Mouse (Mus musculus): Measurements from ENCODE around the gene Kctd7.

Gene Kctd7

GRCm38 (mm10) chr5:130143977-130144333 lies 706 bp upstream of the Kctd7 start:
- peak; percentile 77 for DNase-seq (ENCODE audit: low spot score)

GRCm38 (mm10) chr5:130145961-130146360 lies 1.3 kb downstream of the Kctd7 start:
- DNase-seq (ENCODE audit: low spot score), result no peak

GRCm38 (mm10) chr5:130149726-130150310 lies 5.2 kb downstream of the Kctd7 start:
- no peak for DNase-seq (ENCODE audit: low spot score)

- no peak for DNase-seq (ENCODE audit: low spot score)
These were observed 9.6 kb downstream of the Kctd7 start for GRCm38 (mm10) chr5:130154286-130154685.

- DNase-seq (ENCODE audit: low spot score), result no peak
These were observed 13.9 kb downstream of the Kctd7 start for GRCm38 (mm10) chr5:130158545-130158944.

- DNase-seq (ENCODE audit: low spot score), result no peak
These were observed 15.1 kb downstream of the Kctd7 start for GRCm38 (mm10) chr5:130159761-130160201.

GRCm38 (mm10) chr5:130163670-130164069 lies 19.0 kb downstream of the Kctd7 start:
- peak; percentile 74 for DNase-seq (ENCODE audit: low spot score)

GRCm38 (mm10) chr5:130165213-130165612 lies 20.6 kb downstream of the Kctd7 start:
- DNase-seq (ENCODE audit: low spot score), result no peak

GRCm38 (mm10) chr5:130169109-130169508 lies 24.4 kb downstream of the Kctd7 start:
- no peak for DNase-seq (ENCODE audit: low spot score)

GRCm38 (mm10) chr5:130170666-130171422 lies 26.2 kb downstream of the Kctd7 start:
- DNase-seq (ENCODE audit: low spot score), result no peak

- peak; percentile 89 for DNase-seq (ENCODE audit: low spot score)
These were observed 26.8 kb downstream of the Kctd7 start, which contains the start of gene Rabgef1 for GRCm38 (mm10) chr5:130171423-130171954. TSS of gene Rabgef1 (plus strand) at chr5:130171798.

GRCm38 (mm10) chr5:130171956-130172601 lies 27.4 kb downstream of the Kctd7 start:
- DNase-seq (ENCODE audit: low spot score), result peak; percentile 57

GRCm38 (mm10) chr5:130173012-130173411 lies 28.4 kb downstream of the Kctd7 start:
- DNase-seq (ENCODE audit: low spot score), result no peak

- no peak for DNase-seq (ENCODE audit: low spot score)
These were observed 33.2 kb downstream of the Kctd7 start for GRCm38 (mm10) chr5:130177871-130178270.

GRCm38 (mm10) chr5:130180362-130180761 lies 35.7 kb downstream of the Kctd7 start:
- no peak for DNase-seq (ENCODE audit: low spot score)

- DNase-seq (ENCODE audit: low spot score), result no peak
These were observed 37.3 kb downstream of the Kctd7 start for GRCm38 (mm10) chr5:130181740-130182540.

- DNase-seq (ENCODE audit: low spot score), result no peak
These were observed 37.8 kb downstream of the Kctd7 start for GRCm38 (mm10) chr5:130182541-130182821.

- no peak for DNase-seq (ENCODE audit: low spot score)
These were observed 39.7 kb downstream of the Kctd7 start for GRCm38 (mm10) chr5:130184193-130184856.

- DNase-seq (ENCODE audit: low spot score), result no peak
These were observed 40.7 kb downstream of the Kctd7 start for GRCm38 (mm10) chr5:130185312-130185711.

- no peak for DNase-seq (ENCODE audit: low spot score)
These were observed 42.7 kb downstream of the Kctd7 start for GRCm38 (mm10) chr5:130187383-130187782.

- no peak for DNase-seq (ENCODE audit: low spot score)
These were observed 46.2 kb downstream of the Kctd7 start for GRCm38 (mm10) chr5:130190909-130191308.

GRCm38 (mm10) chr5:130191865-130192264 lies 47.2 kb downstream of the Kctd7 start:
- DNase-seq (ENCODE audit: low spot score), result no peak

All from spleen, adult 12 weeks (tissue).